Mouse (Mus musculus): ENCODE results near the gene Trmt44.

Gene Trmt44

DNA sequence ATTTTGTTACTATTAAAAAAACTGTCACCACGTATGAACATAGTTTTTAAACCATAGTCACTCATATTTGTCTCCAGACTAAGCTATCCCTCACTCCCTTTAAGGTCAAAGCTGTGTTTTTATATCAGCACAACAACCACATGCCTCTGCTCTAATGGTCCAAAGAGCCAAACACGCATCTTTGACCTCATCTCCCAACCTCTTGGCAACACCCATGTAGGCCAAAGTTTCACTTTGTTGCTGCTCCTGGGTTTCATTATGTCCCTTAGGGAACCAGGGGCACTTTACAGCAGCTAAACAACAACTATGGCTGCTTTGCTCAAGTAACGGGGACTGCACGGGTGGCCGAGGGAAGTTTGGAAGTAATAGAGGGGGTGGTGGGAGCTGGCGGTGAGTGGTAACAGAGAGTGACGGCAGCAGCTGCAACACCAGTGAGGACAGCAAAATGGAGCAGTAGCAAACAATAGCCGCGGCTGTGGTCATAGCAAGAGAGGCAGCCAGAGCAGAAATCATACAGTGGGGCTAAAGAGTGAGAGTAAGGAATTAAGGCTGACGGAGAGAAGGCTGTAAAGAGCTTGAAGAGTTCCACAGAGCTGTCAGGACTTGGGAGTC, 1.6 kb upstream of the Trmt44 start:
- CTCF ChIA-PET, result interaction anchor here (0.6 to 3.6 kb wide), 12 partner anchors 13 to 256 kb away, joined by 3 to 18 read pairs (median 5); no protein-coding TSS in a partner anchor
- POLR2A ChIA-PET, result interaction anchor here in 3 of 4 experiments (0.5 to 15.0 kb wide), 46 partner anchors 10 to 814 kb away, joined by 3 to 301 read pairs (median 4); partner anchors contain the start of genes Ablim2 (in 3 of the 3), Afap1 (in 1 of the 3), Cpz (in 1 of the 3) and Htra3 (in 1 of the 3)

DNA sequence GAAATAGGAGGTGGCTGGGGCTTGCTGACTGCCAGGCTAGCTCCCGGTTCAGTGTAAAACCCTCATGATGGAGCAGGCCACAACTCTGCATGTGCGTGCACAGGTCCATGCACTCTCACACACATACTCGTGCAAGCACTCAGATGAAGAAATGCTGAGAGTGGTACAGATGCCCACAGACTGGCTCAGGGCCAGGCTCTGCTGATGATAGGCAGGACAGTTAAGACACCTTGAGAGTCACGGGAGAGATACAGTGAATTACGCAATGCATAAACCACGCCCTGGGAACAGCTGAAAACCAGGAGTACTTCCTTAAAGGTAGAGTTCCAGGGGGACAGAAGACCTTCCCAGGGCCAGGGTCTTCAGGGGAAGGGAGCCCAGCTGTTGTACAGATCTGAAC, 3.3 kb downstream of the Trmt44 start:
- POLR2A ChIA-PET, result interaction anchor here in 3 of 4 experiments (0.8 to 15.0 kb wide), 12 partner anchors 8 to 176 kb away, joined by 3 to 301 read pairs (median 6); partner anchors contain the start of gene Acox3 (in 3 of the 3)
- CTCF ChIA-PET, result interaction anchor here in 1 of 4 experiments (1.6 kb wide), 1 partner anchor 14 kb away, joined by 7 read pairs; no protein-coding TSS in a partner anchor

DNA sequence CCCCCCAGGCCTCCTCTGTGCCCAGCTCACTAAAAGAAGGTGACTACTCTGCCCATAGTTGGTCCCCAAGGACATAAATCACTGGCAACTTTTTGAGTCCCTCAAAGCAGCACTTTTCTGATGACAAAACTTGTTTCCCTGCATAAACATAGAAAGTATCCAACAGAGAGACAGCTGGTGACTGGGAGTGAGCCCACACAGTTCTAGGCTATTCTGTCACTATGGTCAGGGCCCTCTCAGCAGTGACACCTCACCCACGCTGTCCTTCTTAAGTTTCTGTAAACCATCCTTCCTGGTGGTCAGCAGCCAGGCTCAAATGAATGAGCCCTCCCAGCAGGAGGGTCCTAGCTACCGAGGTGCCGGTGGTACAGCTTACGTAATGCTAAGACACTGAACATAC, 8.2 kb downstream of the Trmt44 start:
- ChIA-PET POLR2A (interaction anchor here in 2 of 4 experiments (0.6 to 18.6 kb wide), 4 partner anchors 6 to 615 kb away, joined by 5 to 301 read pairs (median 156); partner anchors contain the start of gene Trmt44 (in 2 of the 2)), CTCF (interaction anchor here in 3 of 4 experiments (1.1 to 1.9 kb wide), 3 partner anchors 9 kb away, joined by 3 to 7 read pairs (median 5); no protein-coding TSS in a partner anchor)

DNA sequence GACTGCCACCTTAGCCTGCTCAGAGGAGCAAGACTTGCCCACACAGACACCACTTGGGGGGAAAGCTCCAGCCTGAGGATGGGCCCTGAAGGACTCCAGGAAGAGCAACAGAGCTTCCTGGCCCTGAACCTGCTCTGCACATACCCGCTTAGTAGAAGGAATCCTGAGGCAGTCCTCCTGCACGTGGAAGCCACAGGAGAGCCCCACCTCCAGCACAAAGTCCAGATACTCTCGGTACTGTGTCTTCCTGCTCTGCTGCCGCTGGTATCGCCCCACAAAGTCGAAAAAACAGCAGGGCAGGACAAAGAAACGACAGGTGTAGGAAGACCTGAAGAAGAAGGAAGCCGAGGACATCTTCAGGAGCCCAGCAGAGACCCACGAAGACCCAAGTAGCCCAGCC, 9.7 kb downstream of the Trmt44 start:
- POLR2A ChIA-PET, result interaction anchor here in 3 of 4 experiments (2.7 to 18.6 kb wide), 5 partner anchors 5 to 11 kb away, joined by 10 to 301 read pairs (median 28); partner anchors contain the start of gene Trmt44 (in 3 of the 3)
- CTCF ChIA-PET, result interaction anchor here in 2 of 4 experiments (1.2 to 2.1 kb wide), 3 partner anchors 7 to 18 kb away, joined by 5 to 14 read pairs (median 5); partner anchors contain the start of gene Acox3 (in 1 of the 2)

DNA sequence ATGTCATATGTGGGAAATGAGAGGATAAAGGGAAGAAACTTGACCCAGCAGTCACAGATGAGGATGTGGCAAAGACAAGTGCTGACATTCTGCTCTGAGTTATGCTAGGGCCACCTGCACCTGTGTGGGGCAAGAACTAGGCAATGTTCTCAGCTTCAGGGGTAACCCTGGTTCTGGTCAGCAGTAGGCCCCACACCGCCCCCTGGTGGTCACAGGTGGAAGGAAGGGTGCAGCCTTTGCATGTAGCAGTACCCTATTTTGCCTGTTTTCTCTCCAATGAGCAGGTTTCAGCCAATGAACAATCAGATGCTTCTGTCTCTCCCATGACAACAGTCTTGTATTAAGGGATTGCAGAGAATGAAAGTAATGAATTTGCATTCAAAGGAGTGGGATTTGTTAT, 11.4 kb downstream of the Trmt44 start:
- ChIA-PET POLR2A (interaction anchor here (0.8 to 18.6 kb wide), 13 partner anchors 8 to 38 kb away, joined by 3 to 301 read pairs (median 4); partner anchors contain the start of genes Trmt44 (in 4 of the 4), Cpz (in 2 of the 4) and Acox3 (in 1 of the 4)), CTCF (interaction anchor here (0.5 to 2.1 kb wide), 31 partner anchors 8 to 624 kb away, joined by 3 to 18 read pairs (median 4); partner anchors contain the start of genes Trmt44 (in 3 of the 4) and Acox3 (in 1 of the 4))

GRCm38 (mm10) chr5:35562616-35563015, 12.3 kb downstream of the Trmt44 start:
- POLR2A ChIA-PET, result interaction anchor here (0.6 to 18.6 kb wide), 11 partner anchors 9 to 37 kb away, joined by 3 to 301 read pairs (median 4); partner anchors contain the start of genes Trmt44 (in 3 of the 4) and Cpz (in 2 of the 4)
- CTCF ChIA-PET, result interaction anchor here (0.7 to 1.8 kb wide), 15 partner anchors 9 to 1871 kb away, joined by 3 to 18 read pairs (median 4); partner anchors contain the start of gene Trmt44 (in 2 of the 4)

DNA sequence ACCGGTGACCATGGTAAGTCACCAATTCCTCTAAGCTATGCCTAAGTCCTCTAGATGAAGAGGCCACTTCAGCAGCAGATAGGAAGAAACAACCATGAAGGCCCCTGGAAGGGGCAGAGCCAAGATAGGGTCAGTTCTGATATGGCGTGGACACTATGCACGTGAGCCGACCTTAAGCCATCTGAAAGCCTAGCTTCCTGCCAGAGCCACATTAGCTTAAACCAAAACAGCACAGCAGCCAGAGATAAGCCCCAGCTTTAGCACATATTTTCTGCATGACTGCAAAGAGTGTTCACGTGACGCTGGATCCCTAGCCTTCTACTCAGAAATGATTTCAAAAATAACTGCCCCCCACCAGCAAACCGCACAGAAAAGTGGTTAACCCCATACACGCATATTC, 15.4 kb downstream of the Trmt44 start:
- ChIA-PET CTCF (interaction anchor here in 2 of 4 experiments (0.9 to 1.6 kb wide), 3 partner anchors 29 to 198 kb away, joined by 3 to 4 read pairs (median 3); no protein-coding TSS in a partner anchor), POLR2A (interaction anchor here in 2 of 4 experiments (1.3 to 18.6 kb wide), 3 partner anchors 13 to 223 kb away, joined by 3 to 301 read pairs (median 57); partner anchors contain the start of gene Trmt44 (in 2 of the 2))

DNA sequence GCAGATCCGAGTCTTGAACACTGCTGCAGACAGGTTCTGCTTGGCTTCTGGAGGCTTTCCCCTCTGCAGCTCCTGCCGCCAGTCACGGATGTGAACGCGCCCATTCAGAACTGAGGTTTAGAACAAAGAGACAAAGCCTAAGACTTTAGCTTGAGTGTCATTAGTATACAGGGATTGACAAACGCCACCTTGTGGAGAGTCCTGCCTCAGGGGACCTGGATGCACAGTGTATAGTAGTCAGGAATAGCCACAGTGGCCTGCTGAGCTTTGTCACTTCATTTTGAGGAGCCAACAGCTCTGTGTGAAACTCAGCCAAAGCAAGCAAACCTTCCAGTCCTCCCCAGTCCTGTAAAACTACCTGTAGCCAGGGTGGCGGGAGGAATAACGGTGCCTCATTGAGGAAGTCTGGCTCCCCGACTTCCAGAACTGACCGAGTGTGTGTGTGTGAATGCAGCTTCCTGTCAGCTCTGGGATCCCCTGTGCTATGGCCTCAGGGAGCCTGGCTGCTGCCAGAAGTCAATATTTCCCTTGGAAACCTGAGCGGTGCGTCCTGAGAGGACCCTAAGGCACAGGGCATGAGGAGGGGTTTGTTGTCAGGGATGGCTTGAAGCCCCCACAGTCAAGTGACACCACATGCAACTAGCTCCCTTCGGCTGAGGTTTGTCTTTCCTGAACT, 16.8 kb downstream of the Trmt44 start:
- POLR2A ChIA-PET, result interaction anchor here (0.5 to 18.6 kb wide), 13 partner anchors 15 to 1893 kb away, joined by 3 to 301 read pairs (median 5); partner anchors contain the start of genes Trmt44 (in 4 of the 4) and Acox3 (in 1 of the 4)

GRCm38 (mm10) chr5:35556393-35556792, 18.5 kb downstream of the Trmt44 start:
- CTCF ChIA-PET, result interaction anchor here (0.6 to 3.7 kb wide), 14 partner anchors 9 to 871 kb away, joined by 3 to 38 read pairs (median 3); partner anchors contain the start of gene Cpz (in 1 of the 4)
- POLR2A ChIA-PET, result interaction anchor here in 3 of 4 experiments (0.5 to 18.6 kb wide), 9 partner anchors 9 to 729 kb away, joined by 3 to 301 read pairs (median 4); partner anchors contain the start of gene Trmt44 (in 3 of the 3)

More for the DNA sequence above, 16.8 kb downstream of the Trmt44 start:
- CTCF ChIA-PET, result interaction anchor here (0.5 to 3.7 kb wide), 35 partner anchors 8 to 1261 kb away, joined by 3 to 38 read pairs (median 4); partner anchors contain the start of genes Trmt44 (in 2 of the 4) and Cpz (in 1 of the 4)

GRCm38 (mm10) chr5:35552838-35553539, 21.9 kb downstream of the Trmt44 start:
- CTCF ChIA-PET, result interaction anchor here (0.7 to 3.4 kb wide), 10 partner anchors 10 to 205 kb away, joined by 3 to 14 read pairs (median 5); no protein-coding TSS in a partner anchor
- POLR2A ChIA-PET, result interaction anchor here (0.6 to 18.6 kb wide), 18 partner anchors 10 to 464 kb away, joined by 3 to 301 read pairs (median 4); partner anchors contain the start of genes Trmt44 (in 3 of the 4), Acox3 (in 1 of the 4) and Afap1 (in 1 of the 4)

GRCm38 (mm10) chr5:35551855-35552837, 22.7 kb downstream of the Trmt44 start:
- ChIA-PET CTCF (interaction anchor here in 3 of 4 experiments (0.7 to 3.4 kb wide), 8 partner anchors 11 to 206 kb away, joined by 3 to 14 read pairs (median 5); no protein-coding TSS in a partner anchor), POLR2A (interaction anchor here in 3 of 4 experiments (0.7 to 18.6 kb wide), 15 partner anchors 9 to 447 kb away, joined by 3 to 301 read pairs (median 4); partner anchors contain the start of genes Trmt44 (in 2 of the 3), Acox3 (in 1 of the 3) and Afap1 (in 1 of the 3))

- POLR2A ChIA-PET, result interaction anchor here in 2 of 4 experiments (0.6 to 0.7 kb wide), 2 partner anchors 28 to 439 kb away, joined by 3 read pairs; partner anchors contain the start of gene Trmt44 (in 1 of the 2)
Measured at GRCm38 (mm10) chr5:35546127-35546526, 28.7 kb downstream of the Trmt44 start.

DNA sequence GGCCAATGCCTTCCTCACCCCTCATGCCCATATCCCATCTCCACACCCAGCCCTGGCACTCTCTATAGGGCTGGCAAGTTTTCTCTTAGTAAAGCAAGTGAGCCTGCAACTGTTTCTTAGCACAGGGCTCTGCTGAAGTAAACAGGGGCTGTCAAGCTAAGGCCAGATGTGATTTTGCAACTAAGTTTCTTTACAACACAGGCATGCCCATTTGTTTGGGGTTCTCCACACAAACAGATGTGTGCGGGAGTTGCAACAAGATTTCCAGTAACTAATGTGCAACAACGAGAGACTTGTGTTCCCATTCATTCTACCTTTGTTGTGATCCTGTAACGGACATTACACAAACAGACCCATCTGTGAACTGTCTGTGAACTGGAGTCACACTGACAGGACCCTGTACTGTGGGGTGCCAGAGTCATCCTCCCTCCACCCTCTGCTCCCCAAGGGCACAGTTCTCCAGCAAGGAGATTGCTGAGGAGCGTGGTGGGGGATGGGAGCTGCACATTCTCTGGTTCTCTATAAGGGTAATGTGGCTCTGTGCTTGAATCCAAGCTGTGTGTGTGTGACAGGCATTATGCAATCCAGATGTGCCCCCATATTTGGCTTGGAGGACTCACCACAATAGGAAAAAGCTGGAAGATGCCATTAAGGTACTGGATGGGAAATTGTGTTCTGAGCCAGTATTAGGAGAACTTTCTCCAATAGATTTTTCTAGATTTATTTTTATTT, 33.6 kb downstream of the Trmt44 start:
- ChIA-PET POLR2A (interaction anchor here in 2 of 4 experiments (0.8 to 1.2 kb wide), 4 partner anchors 15 to 35 kb away, joined by 3 read pairs; no protein-coding TSS in a partner anchor), CTCF (interaction anchor here in 1 of 4 experiments (0.8 kb wide), 1 partner anchor 11 kb away, joined by 3 read pairs; no protein-coding TSS in a partner anchor)

More at GRCm38 (mm10) chr5:35546127-35546526, 28.7 kb downstream of the Trmt44 start:
- CTCF ChIA-PET, result no interaction called here

GRCm38 (mm10) chr5:35540555-35540954, 34.3 kb downstream of the Trmt44 start:
- POLR2A ChIA-PET, result interaction anchor here in 2 of 4 experiments (0.8 to 1.2 kb wide), 3 partner anchors 14 to 35 kb away, joined by 3 read pairs; no protein-coding TSS in a partner anchor
- CTCF ChIA-PET, result interaction anchor here in 1 of 4 experiments (0.8 kb wide), 1 partner anchor 10 kb away, joined by 3 read pairs; no protein-coding TSS in a partner anchor

DNA sequence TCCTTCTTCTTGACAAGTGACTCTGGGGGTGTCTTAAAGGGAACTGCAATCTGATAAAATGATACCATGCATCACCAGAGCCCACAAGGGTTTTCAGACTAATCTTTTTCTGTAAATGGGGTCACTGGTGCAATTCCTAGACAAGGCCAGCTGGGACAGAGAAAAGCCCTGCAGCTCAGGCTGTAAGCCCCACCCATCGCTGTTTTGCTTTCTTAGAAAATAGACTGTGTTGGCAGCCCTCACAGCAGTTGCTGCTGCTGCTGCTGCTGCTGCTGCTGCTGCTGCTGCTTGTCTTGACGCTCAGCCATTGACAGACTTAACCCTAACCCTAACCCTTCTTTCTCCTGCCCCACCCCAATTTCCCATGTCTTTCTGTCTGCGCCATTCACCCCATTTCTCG, 35.3 kb downstream of the Trmt44 start:
- CTCF ChIA-PET, result interaction anchor here in 2 of 4 experiments (1.2 kb wide), 2 partner anchors 9 kb away, joined by 3 to 4 read pairs; no protein-coding TSS in a partner anchor
- POLR2A ChIA-PET, result no interaction called here

Measured in embryonic stem cell, embryonic (primary cell).